Mouse (Mus musculus): ENCODE results near the gene Mthfd1.
"Not testable (repeated sequence)": the region's sequence is repeated elsewhere in the genome, so short reads cannot be mapped to it uniquely, and the experiment has no call there.

Gene Mthfd1

GRCm38 (mm10) chr12:76254725-76255498, at the start of gene Mthfd1:
Mthfd1 (plus strand) TSS chr12:76255298.
- peak; percentile 95 to 99 for DNase-seq (ENCODE audit: low spot score in 2 of 2)

GRCm38 (mm10) chr12:76209429-76209974, 45.6 kb upstream of the Mthfd1 start:
- no peak for DNase-seq (ENCODE audit: low spot score in 2 of 2)

- no peak for DNase-seq (ENCODE audit: low spot score in 2 of 2)
These were observed 40.0 kb upstream of the Mthfd1 start for GRCm38 (mm10) chr12:76215121-76215520.

GRCm38 (mm10) chr12:76216716-76217115, 38.4 kb upstream of the Mthfd1 start:
- DNase-seq (ENCODE audit: low spot score in 2 of 2), result no peak

GRCm38 (mm10) chr12:76222104-76222503, 33.0 kb upstream of the Mthfd1 start:
- DNase-seq (ENCODE audit: low spot score in 2 of 2), result not testable (repeated sequence)

GRCm38 (mm10) chr12:76230644-76231043, 24.5 kb upstream of the Mthfd1 start:
- DNase-seq (ENCODE audit: low spot score in 2 of 2), result no peak

- no peak for DNase-seq (ENCODE audit: low spot score in 2 of 2)
These were observed 19.8 kb upstream of the Mthfd1 start for GRCm38 (mm10) chr12:76235253-76235652.

GRCm38 (mm10) chr12:76239145-76239838, 15.8 kb upstream of the Mthfd1 start:
- DNase-seq (ENCODE audit: low spot score in 2 of 2), result no peak

GRCm38 (mm10) chr12:76239839-76240571, 15.1 kb upstream of the Mthfd1 start:
- no peak for DNase-seq (ENCODE audit: low spot score in 2 of 2)

GRCm38 (mm10) chr12:76240670-76241069, 14.4 kb upstream of the Mthfd1 start:
- no peak for DNase-seq (ENCODE audit: low spot score in 2 of 2)

- no peak for DNase-seq (ENCODE audit: low spot score in 2 of 2)
These were observed 14.0 kb upstream of the Mthfd1 start for GRCm38 (mm10) chr12:76241084-76241483.

GRCm38 (mm10) chr12:76241833-76242232, 13.3 kb upstream of the Mthfd1 start:
- DNase-seq (ENCODE audit: low spot score in 2 of 2), result no peak

GRCm38 (mm10) chr12:76244981-76245380, 10.1 kb upstream of the Mthfd1 start:
- DNase-seq (ENCODE audit: low spot score in 2 of 2), result no peak

- DNase-seq (ENCODE audit: low spot score in 2 of 2), result no peak
These were observed 8.5 kb upstream of the Mthfd1 start, which contains the start of gene Tex21 for GRCm38 (mm10) chr12:76246646-76247045. Tex21 (minus strand) TSS chr12:76246746.

GRCm38 (mm10) chr12:76253090-76253489, 2.0 kb upstream of the Mthfd1 start:
- no peak for DNase-seq (ENCODE audit: low spot score in 2 of 2)

- no peak for DNase-seq (ENCODE audit: low spot score in 2 of 2)
These were observed 1.5 kb upstream of the Mthfd1 start for GRCm38 (mm10) chr12:76253591-76253990.

- DNase-seq (ENCODE audit: low spot score in 2 of 2), result no peak
These were observed 1.1 kb upstream of the Mthfd1 start for GRCm38 (mm10) chr12:76253991-76254390.

- no peak for DNase-seq (ENCODE audit: low spot score in 2 of 2)
These were observed 389 bp downstream of the Mthfd1 start for GRCm38 (mm10) chr12:76255499-76255875.

- no peak for DNase-seq (ENCODE audit: low spot score in 2 of 2)
These were observed 1.2 kb downstream of the Mthfd1 start for GRCm38 (mm10) chr12:76256114-76256843.

GRCm38 (mm10) chr12:76260673-76261072, 5.6 kb downstream of the Mthfd1 start:
- DNase-seq (ENCODE audit: low spot score in 2 of 2), result no peak

- DNase-seq (ENCODE audit: low spot score in 2 of 2), result no peak
These were observed 6.5 kb downstream of the Mthfd1 start for GRCm38 (mm10) chr12:76261556-76261955.

All from heart, adult 9 months (tissue).